Mouse (Mus musculus): Measurements from ENCODE around the gene Prkca.

DNA sequence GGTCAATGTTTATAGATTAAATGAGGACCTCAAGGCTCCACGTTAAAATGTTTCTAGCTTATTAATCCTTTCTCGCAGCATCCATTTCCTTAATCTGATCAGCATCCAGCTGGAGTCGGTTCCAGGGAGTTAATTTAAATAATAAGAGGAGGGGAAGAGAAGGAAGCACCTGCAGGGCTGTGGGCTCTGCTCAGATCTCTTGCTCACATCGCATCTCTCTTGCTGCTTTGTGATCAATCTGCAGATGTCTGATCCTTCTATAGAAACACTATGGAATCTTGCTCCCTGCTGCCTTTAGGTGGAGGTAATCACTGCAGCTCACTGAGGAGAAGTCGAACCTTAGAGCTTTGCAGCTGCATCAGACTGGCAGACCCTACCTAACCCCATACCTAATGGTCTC is 58.7 kb downstream of the Prkca start:
- no peak for TF ChIP-seq POLR2A (IDR thresholded peaks at IDR 0.05; ENCODE audit: insufficient read depth, low read length)
- TF ChIP-seq CTCF (IDR thresholded peaks at IDR 0.05; ENCODE audit: low read depth, low read length), result no peak
- no peak for TF ChIP-seq EP300 (IDR thresholded peaks at IDR 0.05; ENCODE audit: insufficient read depth, low read depth, low read length)
